ENCODE assay signal across 17 mouse cellular contexts in the genomic region with DNA sequence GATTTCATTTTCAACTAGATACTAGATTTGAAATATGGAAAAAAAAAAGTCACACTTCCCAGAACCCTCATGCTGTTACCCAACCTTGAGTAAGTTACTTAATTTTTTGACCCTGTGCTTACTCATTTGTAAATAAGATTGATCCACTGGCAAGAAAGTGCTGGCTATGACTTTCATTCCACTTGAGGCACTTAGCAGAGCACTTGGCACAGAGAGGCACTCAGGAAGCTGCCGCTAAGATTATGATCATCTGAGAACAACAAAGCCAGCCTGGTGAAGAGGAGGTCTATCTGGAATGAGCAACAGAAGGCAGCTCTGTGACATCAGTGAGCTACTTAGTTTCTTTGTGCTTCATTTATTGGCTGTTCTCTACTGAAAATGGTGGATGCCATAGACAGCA.
DNase-seq lines count a peak whose midpoint lies in the region; ATAC-seq and TF ChIP-seq lines count a peak whose summit lies in the region.
"Had no signal": no experiment of that assay in that cellular context is flagged by ENCODE, and none has a peak within 500 bp of the region (broad histone marks: within the 10 kb centered on the region; RNA-seq: fewer than 3 reads in every experiment).

No protein-coding gene starts in this region.

- no peak; a peak in 1 of 4 replicates for TF ChIP-seq EP300 in MEL (IDR thresholded peaks at IDR 0.05; ENCODE audit: low read depth in 1 of 2, low read length in 2 of 2)
- peak; percentile 96 for TF ChIP-seq EP300 in lung, postnatal 0 days (IDR thresholded peaks at IDR 0.05)

- peak; percentile 66 for ATAC-seq in forebrain, postnatal 0 days
- no peak for ATAC-seq in forebrain, embryonic 14.5 days
- peak; percentile 95 for ATAC-seq in lung, postnatal 0 days
- ATAC-seq in midbrain, postnatal 0 days (ENCODE audit: low FRiP score) = no peak
- no peak for ATAC-seq in intestine, postnatal 0 days
- ATAC-seq: midbrain, embryonic 15.5 days had no signal

- no peaks in the 10 kb centered on the region for H3K36me3 ChIP-seq in forebrain, postnatal 0 days (ENCODE audit: insufficient read depth)
- H3K36me3 ChIP-seq in forebrain, embryonic 14.5 days (ENCODE audit: control insufficient read depth, insufficient read depth, low read length) = no peaks in the 10 kb centered on the region
- H3K36me3 ChIP-seq in MEL (ENCODE audit: control insufficient read depth in 1 of 2, insufficient read depth in 2 of 2, low read length in 2 of 2) = peaks cover 2 to 11% of the 10 kb centered on the region in 2 experiments; a peak in 3 of 4 replicates
- no peaks in the 10 kb centered on the region for H3K36me3 ChIP-seq in lung, postnatal 0 days (ENCODE audit: insufficient read depth, low read length)
- no peaks in the 10 kb centered on the region for H3K36me3 ChIP-seq in midbrain, postnatal 0 days (ENCODE audit: insufficient read depth, low read length)
- H3K36me3 ChIP-seq in intestine, postnatal 0 days (ENCODE audit: control insufficient read depth, insufficient read depth) = no peaks in the 10 kb centered on the region
- H3K36me3 ChIP-seq: heart, embryonic 13.5 days; limb, embryonic 13.5 days; liver, embryonic 15.5 days; midbrain, embryonic 15.5 days had no signal

- no peak for DNase-seq in forebrain, postnatal 0 days
- DNase-seq in forebrain, embryonic 14.5 days (ENCODE audit: low spot score) = no peak
- DNase-seq in MEL (ENCODE audit: low read depth, low spot score) = peak; percentile 59
- DNase-seq in gonadal fat pad, adult 2 months (ENCODE audit: low read depth) = peak; percentile 49
- DNase-seq in lung, postnatal 0 days (ENCODE audit: low spot score) = peak; percentile 95
- no peak for DNase-seq in midbrain, postnatal 0 days (ENCODE audit: low spot score)
- DNase-seq in embryo, embryonic 11 days = no peak
- DNase-seq: cerebellum, adult 9-10 months; gastrocnemius, postnatal 36 days; right cerebral cortex, postnatal 25 days; thymus, adult 2 months had no signal

- no peaks in the 10 kb centered on the region for H3K79me2 ChIP-seq in MEL (ENCODE audit: control insufficient read depth, insufficient read depth, low read length, poor library complexity)

- no peak overlapping the region for H3K4me3 ChIP-seq in forebrain, postnatal 0 days (ENCODE audit: low read depth, low read length)
- H3K4me3 ChIP-seq in forebrain, embryonic 14.5 days (ENCODE audit: low read depth, low read length) = no peak overlapping the region
- no peak overlapping the region for H3K4me3 ChIP-seq in MEL (ENCODE audit: control insufficient read depth in 1 of 2, insufficient read depth in 1 of 2, low read depth in 2 of 2, low read length in 2 of 2)
- H3K4me3 ChIP-seq in lung, postnatal 0 days (ENCODE audit: low read depth, low read length) = no peak overlapping the region
- no peak overlapping the region for H3K4me3 ChIP-seq in midbrain, postnatal 0 days (ENCODE audit: low read depth, low read length)
- H3K4me3 ChIP-seq in intestine, postnatal 0 days (ENCODE audit: low read depth, low read length) = no peak overlapping the region
- H3K4me3 ChIP-seq: heart, embryonic 13.5 days; limb, embryonic 13.5 days; liver, embryonic 15.5 days; midbrain, embryonic 15.5 days had no signal

- no peak for TF ChIP-seq RAD21 in MEL (IDR thresholded peaks at IDR 0.05; ENCODE audit: low read depth, low read length)

- 33% methylated on average over 1 of the region's 1 CpGs for WGBS in forebrain, postnatal 0 days
- 63% methylated on average over 1 of the region's 1 CpGs for WGBS in forebrain, embryonic 14.5 days
- 15% methylated on average over 1 of the region's 1 CpGs for WGBS in lung, postnatal 0 days
- 69% methylated on average over 1 of the region's 1 CpGs for WGBS in midbrain, postnatal 0 days
- 63% methylated on average over 1 of the region's 1 CpGs for WGBS in intestine, postnatal 0 days

- H3K4me2 ChIP-seq in forebrain, postnatal 0 days (ENCODE audit: low read depth) = no peak overlapping the region
- no peak overlapping the region for H3K4me2 ChIP-seq in forebrain, embryonic 14.5 days (ENCODE audit: low read length)
- H3K4me2 ChIP-seq in lung, postnatal 0 days (replicated peaks; ENCODE audit: low read depth, low read length) = no peak overlapping the region
- no peak overlapping the region for H3K4me2 ChIP-seq in midbrain, postnatal 0 days (ENCODE audit: low read depth, low read length, poor library complexity, severe bottlenecking)
- no peak overlapping the region for H3K4me2 ChIP-seq in intestine, postnatal 0 days (replicated peaks; ENCODE audit: low read depth)
- H3K4me2 ChIP-seq: heart, embryonic 13.5 days; limb, embryonic 13.5 days; liver, embryonic 15.5 days; midbrain, embryonic 15.5 days had no signal

- peaks cover 8% of the 10 kb centered on the region; the same call in 1 of the 2 replicates for H3K4me1 ChIP-seq in forebrain, postnatal 0 days (ENCODE audit: insufficient read depth)
- peaks cover 6% of the 10 kb centered on the region; the same call in 1 of the 2 replicates for H3K4me1 ChIP-seq in forebrain, embryonic 14.5 days (ENCODE audit: control insufficient read depth, insufficient read depth, low read length)
- H3K4me1 ChIP-seq in MEL (ENCODE audit: control insufficient read depth in 1 of 2, insufficient read depth in 2 of 2, low read length in 2 of 2) = peaks cover 3 to 6% of the 10 kb centered on the region in 2 experiments; a peak in 2 of 4 replicates
- H3K4me1 ChIP-seq in lung, postnatal 0 days (ENCODE audit: insufficient read depth, low read depth, low read length) = 0 out of 2 replicates have a peak, but pooled peaks cover 3% of the 10 kb centered on the region
- 0 out of 2 replicates have a peak, but pooled peaks cover 4% of the 10 kb centered on the region for H3K4me1 ChIP-seq in midbrain, postnatal 0 days (ENCODE audit: insufficient read depth, low read length)
- H3K4me1 ChIP-seq in intestine, postnatal 0 days (replicated peaks; ENCODE audit: control insufficient read depth, insufficient read depth, low read length) = no peaks in the 10 kb centered on the region
- H3K4me1 ChIP-seq: liver, embryonic 15.5 days had no signal

- no peaks in the 10 kb centered on the region for H3K9me3 ChIP-seq in forebrain, postnatal 0 days (ENCODE audit: low read length)
- no peaks in the 10 kb centered on the region for H3K9me3 ChIP-seq in forebrain, embryonic 14.5 days (replicated peaks; ENCODE audit: control insufficient read depth, low read length)
- no peaks in the 10 kb centered on the region for H3K9me3 ChIP-seq in MEL (replicated peaks; ENCODE audit: insufficient read depth, low read length)
- no peaks in the 10 kb centered on the region for H3K9me3 ChIP-seq in lung, postnatal 0 days (ENCODE audit: low read length)
- no peaks in the 10 kb centered on the region for H3K9me3 ChIP-seq in midbrain, postnatal 0 days (ENCODE audit: low read length)
- H3K9me3 ChIP-seq in intestine, postnatal 0 days (ENCODE audit: control insufficient read depth) = no peaks in the 10 kb centered on the region
- H3K9me3 ChIP-seq: heart, embryonic 13.5 days; limb, embryonic 13.5 days; liver, embryonic 15.5 days; midbrain, embryonic 15.5 days had no signal

- H3K9ac ChIP-seq in forebrain, postnatal 0 days = no peak overlapping the region
- no peak overlapping the region for H3K9ac ChIP-seq in forebrain, embryonic 14.5 days (ENCODE audit: low read length)
- H3K9ac ChIP-seq in MEL (ENCODE audit: control insufficient read depth, low read depth, low read length, poor library complexity, severe bottlenecking) = no peak overlapping the region
- no peak overlapping the region for H3K9ac ChIP-seq in lung, postnatal 0 days (replicated peaks; ENCODE audit: low read depth)
- H3K9ac ChIP-seq in midbrain, postnatal 0 days (replicated peaks; ENCODE audit: low read length, poor library complexity, severe bottlenecking) = no peak overlapping the region
- no peak overlapping the region for H3K9ac ChIP-seq in intestine, postnatal 0 days (ENCODE audit: low read depth, low read length)
- H3K9ac ChIP-seq: heart, embryonic 13.5 days; limb, embryonic 13.5 days; liver, embryonic 15.5 days; midbrain, embryonic 15.5 days had no signal

- no peaks in the 10 kb centered on the region for H3K27me3 ChIP-seq in forebrain, postnatal 0 days (ENCODE audit: insufficient read depth, low read length)
- no peaks in the 10 kb centered on the region for H3K27me3 ChIP-seq in forebrain, embryonic 14.5 days (replicated peaks; ENCODE audit: control insufficient read depth, insufficient read depth, low read length)
- H3K27me3 ChIP-seq in MEL (ENCODE audit: control insufficient read depth in 1 of 2, insufficient read depth in 2 of 2, low read length in 2 of 2) = no peaks in the 10 kb centered on the region
- no peaks in the 10 kb centered on the region for H3K27me3 ChIP-seq in lung, postnatal 0 days (replicated peaks; ENCODE audit: insufficient read depth, low read length)
- H3K27me3 ChIP-seq in midbrain, postnatal 0 days (ENCODE audit: insufficient read depth, low read length) = no peaks in the 10 kb centered on the region
- H3K27me3 ChIP-seq in intestine, postnatal 0 days (replicated peaks; ENCODE audit: control insufficient read depth, insufficient read depth, low read length) = no peaks in the 10 kb centered on the region
- H3K27me3 ChIP-seq: limb, embryonic 13.5 days; liver, embryonic 15.5 days; midbrain, embryonic 15.5 days had no signal

- peak overlapping the region; percentile 23; the same call in 1 of the 2 replicates for H3K27ac ChIP-seq in forebrain, postnatal 0 days (ENCODE audit: low read depth, low read length)
- no peak overlapping the region for H3K27ac ChIP-seq in forebrain, embryonic 14.5 days (ENCODE audit: low read depth, low read length)
- no peak overlapping the region for H3K27ac ChIP-seq in MEL (ENCODE audit: control insufficient read depth, low read depth, low read length)
- no peak overlapping the region for H3K27ac ChIP-seq in lung, postnatal 0 days (ENCODE audit: low read length)
- no peak overlapping the region for H3K27ac ChIP-seq in midbrain, postnatal 0 days (ENCODE audit: low read depth, low read length)
- no peak overlapping the region for H3K27ac ChIP-seq in intestine, postnatal 0 days (ENCODE audit: low read depth, low read length)
- H3K27ac ChIP-seq: heart, embryonic 13.5 days; kidney, postnatal 0 days; limb, embryonic 13.5 days; liver, embryonic 15.5 days; midbrain, embryonic 15.5 days had no signal

- no peak for TF ChIP-seq POLR2A in MEL (IDR thresholded peaks at IDR 0.05; ENCODE audit: control insufficient read depth in 1 of 2, insufficient read depth in 1 of 2, low read depth in 1 of 2, low read length in 2 of 2, poor library complexity in 1 of 2)

- no peak for TF ChIP-seq CTCF in forebrain, postnatal 0 days (IDR thresholded peaks at IDR 0.05; ENCODE audit: low read depth)
- no peak for TF ChIP-seq CTCF in MEL (IDR thresholded peaks at IDR 0.05 in 2 of 3, conservative IDR thresholded peaks at IDR 0.05 in 1 of 3; ENCODE audit: control insufficient read depth in 1 of 3, insufficient read depth in 1 of 3, low read depth in 2 of 3, low read length in 3 of 3, poor library complexity in 1 of 3, severe bottlenecking in 1 of 3)
- TF ChIP-seq CTCF in lung, postnatal 0 days (IDR thresholded peaks at IDR 0.05) = no peak
- no peak for TF ChIP-seq CTCF in midbrain, postnatal 0 days (IDR thresholded peaks at IDR 0.05)
- no peak for TF ChIP-seq CTCF in intestine, postnatal 0 days (IDR thresholded peaks at IDR 0.05; ENCODE audit: low read depth)

TF ChIP-seq in MEL, 35 proteins besides CTCF, POLR2A, EP300 and RAD21 (continues in another document):
- TF ChIP-seq NELFE (IDR thresholded peaks at IDR 0.05; ENCODE audit: low read depth, low read length) (no peak), ETS1 (IDR thresholded peaks at IDR 0.05; ENCODE audit: low read depth, low read length) (peak; percentile 53; the same call in 1 of the 2 replicates)

Comparison
In these comparisons a context has a peak if more than half of its experiments do, and no peak if none do; other contexts are left out.
1. ATAC-seq: peak in forebrain, postnatal 0 days (single experiment) and lung, postnatal 0 days (single experiment); none in forebrain, embryonic 14.5 days (single experiment), midbrain, postnatal 0 days (single experiment) and intestine, postnatal 0 days (single experiment).
2. DNase-seq: peak in MEL (single experiment), gonadal fat pad, adult 2 months (single experiment) and lung, postnatal 0 days (single experiment); none in forebrain, postnatal 0 days (single experiment), forebrain, embryonic 14.5 days (single experiment), midbrain, postnatal 0 days (single experiment) and embryo, embryonic 11 days (single experiment).